22 mouse cellular contexts compared by ENCODE assay signal in the genomic region with DNA sequence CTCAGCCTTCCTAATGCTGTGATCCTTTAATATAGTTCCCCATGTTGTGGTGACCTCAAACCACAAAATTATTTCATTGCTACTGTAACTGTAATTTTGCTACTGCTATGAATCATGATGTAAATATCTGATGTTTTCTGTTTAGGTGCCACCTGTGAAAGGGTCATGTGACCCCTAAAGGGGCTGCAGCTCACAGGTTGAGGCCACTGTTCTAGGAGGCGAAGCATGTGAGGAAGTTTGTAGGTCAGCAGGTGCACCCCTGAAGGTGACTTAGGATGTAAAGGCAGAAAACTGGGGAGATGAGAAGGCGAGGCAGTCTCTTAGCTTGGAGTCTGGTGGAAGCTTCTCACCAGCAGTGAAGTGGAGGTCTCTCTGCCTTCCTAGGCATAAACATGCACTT.
DNase-seq lines count a peak whose midpoint lies in the region; ATAC-seq and TF ChIP-seq lines count a peak whose summit lies in the region.
"Had no signal": no experiment of that assay in that cellular context is flagged by ENCODE, and none has a peak within 500 bp of the region (broad histone marks: within the 10 kb centered on the region; RNA-seq: fewer than 3 reads in every experiment).

No protein-coding gene starts in this region.

- ATAC-seq in heart, embryonic 12.5 days (ENCODE audit: insufficient number of reproducible peaks, low FRiP score): no peak
- ATAC-seq: activated CD4-positive, CD25-positive, alpha-beta regulatory T cell, adult 4 months; CD4-positive, CD25-positive, alpha-beta regulatory T cell, adult 4 months; Patski had no signal

- H3K9ac ChIP-seq in heart, embryonic 12.5 days: no peak overlapping the region

- no peak overlapping the region for H3K4me2 ChIP-seq in heart, embryonic 12.5 days
- H3K4me2 ChIP-seq in myocyte (ENCODE audit: low read depth): no peak overlapping the region

- TF ChIP-seq CTCF in left cerebral cortex, adult 2 months (IDR thresholded peaks at IDR 0.05): no peak
- no peak for TF ChIP-seq CTCF in C2C12 (IDR thresholded peaks at IDR 0.05; ENCODE audit: control insufficient read depth, insufficient read depth, insufficient read length)

- H3K9me3 ChIP-seq in heart, embryonic 12.5 days (replicated peaks): no peaks in the 10 kb centered on the region; the same call in 1 of the 2 replicates
- H3K9me3 ChIP-seq: G1E had no signal

- no peaks in the 10 kb centered on the region for H3K27me3 ChIP-seq in heart, embryonic 12.5 days (replicated peaks)
- no peaks in the 10 kb centered on the region for H3K27me3 ChIP-seq in C2C12 (ENCODE audit: control insufficient read depth, insufficient read depth, insufficient read length)
- no peaks in the 10 kb centered on the region for H3K27me3 ChIP-seq in myocyte (ENCODE audit: control insufficient read depth, insufficient read depth, insufficient read length)
- H3K27me3 ChIP-seq: Patski had no signal

- no peaks in the 10 kb centered on the region for H3K79me2 ChIP-seq in C2C12 (ENCODE audit: control insufficient read depth, insufficient read depth)
- H3K79me2 ChIP-seq in myocyte (ENCODE audit: control insufficient read depth, insufficient read depth): no peaks in the 10 kb centered on the region

- intact Hi-C loops in left cerebral cortex, adult 2 months (cut with DNase I): no loop called here

- TF ChIP-seq POLR2A in myocyte (IDR thresholded peaks at IDR 0.05; ENCODE audit: insufficient read length, low read depth): no peak

- H3K4me3 ChIP-seq in heart, embryonic 12.5 days: no peak overlapping the region
- no peak overlapping the region for H3K4me3 ChIP-seq in left cerebral cortex, adult 2 months
- H3K4me3 ChIP-seq in C2C12 (ENCODE audit: insufficient read depth, poor library complexity, severe bottlenecking) (no peak overlapping the region), myocyte (no peak overlapping the region)

- no peak overlapping the region for H3ac ChIP-seq in C2C12 (ENCODE audit: control insufficient read depth, insufficient read length, low read depth)
- no peak overlapping the region for H3ac ChIP-seq in myocyte (ENCODE audit: control insufficient read depth, insufficient read length)

- no peaks in the 10 kb centered on the region for H3K36me3 ChIP-seq in heart, embryonic 12.5 days
- H3K36me3 ChIP-seq in C2C12 (ENCODE audit: control insufficient read depth, insufficient read depth): no peaks in the 10 kb centered on the region
- no peaks in the 10 kb centered on the region for H3K36me3 ChIP-seq in myocyte (ENCODE audit: control insufficient read depth, insufficient read depth)
- H3K36me3 ChIP-seq: G1E had no signal

- DNase-seq in heart, adult 11 months: peak; percentile 70
- no peak for DNase-seq in left cerebral cortex, adult 2 months (ENCODE audit: extremely low spot score in 1 of 2, low spot score in 2 of 2)
- no peak for DNase-seq in left cerebral cortex, adult 18-20 months (ENCODE audit: low spot score in 2 of 2)
- no peak for DNase-seq in urinary bladder, adult 2 months (ENCODE audit: low spot score)
- no peak for DNase-seq in right cerebral cortex, adult 2 months (ENCODE audit: low spot score in 2 of 2)
- DNase-seq: adrenal gland, adult 2 months; adrenal gland, adult 8-10 months; adrenal gland, postnatal 10 days; adrenal gland, postnatal 14 days; adrenal gland, postnatal 25 days; adrenal gland, postnatal 36 days; B cell, adult 2 months; cerebellum, adult 11 months; cerebellum, adult 11-12 months; cerebellum, adult 18-20 months had no signal

- H3K27ac ChIP-seq in heart, embryonic 12.5 days (ENCODE audit: poor library complexity, severe bottlenecking): no peak overlapping the region
- peak overlapping the region; percentile 64 for H3K27ac ChIP-seq in left cerebral cortex, adult 2 months

- no peaks in the 10 kb centered on the region for H3K79me3 ChIP-seq in C2C12 (ENCODE audit: low read depth)

- peaks cover 4% of the 10 kb centered on the region for H3K4me1 ChIP-seq in heart, embryonic 12.5 days (replicated peaks)

- WGBS in heart, embryonic 12.5 days: 77% methylated on average over 2 of the region's 2 CpGs

TF ChIP-seq in C2C12, 6 proteins besides CTCF, POLR2A, EP300 and RAD21:
- TF ChIP-seq MAX (IDR thresholded peaks at IDR 0.05) (no peak), USF1 (IDR thresholded peaks at IDR 0.05; ENCODE audit: low read depth) (peak; percentile 72)

TF ChIP-seq in myocyte, 11 proteins besides CTCF, POLR2A, EP300 and RAD21:
- TF ChIP-seq REST (IDR thresholded peaks at IDR 0.05; ENCODE audit: insufficient read depth, insufficient read length): no peak
- no peak for TF ChIP-seq E2F4 (IDR thresholded peaks at IDR 0.05; ENCODE audit: insufficient read depth)
- TF ChIP-seq USF1 (IDR thresholded peaks at IDR 0.05; ENCODE audit: low read depth): peak; percentile 36
- TF ChIP-seq MYOD1 (IDR thresholded peaks at IDR 0.05; ENCODE audit: control insufficient read depth in 1 of 3, insufficient read length in 2 of 3, low read depth in 2 of 3): no peak
- no peak for TF ChIP-seq SRF (IDR thresholded peaks at IDR 0.05; ENCODE audit: control insufficient read depth, insufficient read length, low read depth)
